Mouse (Mus musculus) limb, embryonic 15.5 days (tissue): ENCODE measurements around the gene Naga. TPM values are rescaled to one million over a fixed set of nuclear protein-coding genes. Genes with fewer than 3 reads are reported as not detected.
A peak's percentile ranks its signal among the peaks of the same experiment; 100 is the strongest.

Experiments used
- ATAC-seq: fragments of 200-750 bp; cut with Nextera tagmentation; 2 replicates; pipeline ENCODE4 v1.8.0; 2017; ENCODE audit warnings: low read depth, moderate TSS enrichment; ENCODE audit not compliant: insufficient number of reproducible peaks, low FRiP score, low TSS enrichment
- H3K27ac ChIP-seq: fragments of 300-500 bp; sonication (generic); 2 replicates; pipeline ENCODE4 v1.5.1; 2015; ENCODE audit warnings: moderate library complexity, mild to moderate bottlenecking, inconsistent platforms
- H3K27me3 ChIP-seq: fragments of 300-500 bp; sonication (generic); 2 replicates; pipeline ENCODE4 v1.6.1; 2015; ENCODE audit warnings: inconsistent platforms
- H3K36me3 ChIP-seq: fragments of 300-500 bp; sonication (generic); 2 replicates; pipeline ENCODE4 v1.6.1; 2015; ENCODE audit warnings: inconsistent platforms
- H3K4me1 ChIP-seq: fragments of 300-500 bp; sonication (generic); 2 replicates; pipeline ENCODE4 v1.6.1; 2015; ENCODE audit warnings: inconsistent platforms
- H3K4me2 ChIP-seq: fragments of 300-500 bp; sonication (generic); 2 replicates; pipeline ENCODE4 v1.6.1; 2015; ENCODE audit warnings: mild to moderate bottlenecking, inconsistent platforms
- H3K4me3 ChIP-seq: fragments of 300-500 bp; sonication (generic); 2 replicates; pipeline ENCODE4 v1.5.1; 2015; ENCODE audit warnings: mild to moderate bottlenecking, inconsistent platforms
- H3K9ac ChIP-seq: fragments of 300-500 bp; sonication (generic); 2 replicates; pipeline ENCODE4 v1.6.1; 2015; ENCODE audit warnings: inconsistent platforms
- H3K9me3 ChIP-seq: fragments of 300-500 bp; sonication (generic); 2 replicates; pipeline ENCODE4 v1.6.1; 2016; ENCODE audit warnings: inconsistent platforms
- WGBS: fragments of 180-500 bp; shearing (Covaris S2); methylation state at CpG from one replicate; pipeline ENCODE4 v1.1.7; 2015; 5-methylcytosine and 5-hydroxymethylcytosine counted together
- polyA plus RNA-seq: library from polyadenylated mRNA; unstranded; fragments of >200 nt; fragmentation: Nextera tagmentation; extraction: Ambion mirVana; gene quantifications from 2 replicates; pipeline ENCODE4 v1.2.1, GENCODE M21; 2015

Naga gene
- polyA plus RNA-seq, 1 experiment from 2014 or later, result 56.6 TPM

DNA sequence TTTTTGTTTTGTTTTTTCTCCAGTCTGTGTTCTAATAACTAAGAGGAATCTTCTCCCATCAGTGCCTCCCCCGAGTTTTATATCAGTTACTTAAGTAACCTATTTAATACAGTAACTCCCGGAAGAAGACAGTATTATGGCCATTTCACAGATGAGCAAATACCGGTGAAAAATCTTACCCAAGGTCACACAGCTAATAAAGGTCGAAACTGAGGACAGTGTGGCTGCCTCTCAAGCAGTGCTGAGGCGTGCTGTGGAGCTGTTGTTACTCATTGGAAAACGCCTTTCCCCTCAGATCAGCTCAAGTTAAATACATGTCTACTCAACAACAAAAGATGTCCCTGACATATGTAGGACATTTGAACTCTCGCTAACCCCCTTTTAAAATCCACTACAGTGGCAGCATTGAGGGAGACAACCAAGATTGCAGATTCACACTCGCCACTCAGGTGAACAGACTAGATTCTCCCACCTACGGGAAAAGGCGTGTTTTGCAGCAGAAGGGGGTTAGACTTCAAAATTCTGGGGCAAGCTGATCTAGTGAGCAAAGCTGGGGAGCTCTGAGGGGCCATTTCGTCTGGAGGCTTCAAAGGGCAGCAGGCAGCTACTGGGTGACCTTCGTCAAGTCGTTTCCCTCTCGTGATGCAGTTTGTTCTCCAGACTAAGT is 14.5 kb upstream of the Naga start:
- no peaks in the 10 kb centered on the region for H3K27me3 ChIP-seq
- H3K9ac ChIP-seq, result peak overlapping the region; percentile 98
- peak overlapping the region; percentile 94 for H3K27ac ChIP-seq
- H3K4me3 ChIP-seq, result peak overlapping the region; percentile 95
- WGBS, result 25% methylated on average over 14 of the region's 14 CpGs
- H3K4me1 ChIP-seq, result peaks cover 19% of the 10 kb centered on the region
- no peaks in the 10 kb centered on the region for H3K9me3 ChIP-seq
- ATAC-seq, result no peak
- peak overlapping the region; percentile 83 for H3K4me2 ChIP-seq
- peaks cover 29% of the 10 kb centered on the region for H3K36me3 ChIP-seq

DNA sequence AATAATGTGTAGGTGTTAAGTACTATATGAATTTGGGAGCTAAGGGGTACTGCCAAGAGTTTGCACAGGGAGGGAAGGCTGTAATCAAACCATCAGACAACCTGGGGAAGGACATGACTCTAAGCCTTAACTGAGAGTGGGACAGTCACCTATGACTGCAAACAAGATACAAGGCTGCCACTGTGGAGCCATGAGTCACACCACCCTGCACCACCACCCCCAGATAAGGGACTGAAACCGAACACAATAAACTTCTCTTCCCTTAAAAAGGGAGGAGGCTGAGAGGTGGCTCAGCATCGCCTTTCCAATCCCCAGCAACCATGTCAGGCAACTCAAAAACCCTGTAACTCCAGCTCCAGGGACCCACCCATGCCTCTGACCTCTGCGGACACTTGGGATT is 12.8 kb upstream of the Naga start:
- whole genome bisulfite sequencing, result 82% methylated on average over 3 of the region's 3 CpGs
- no peak overlapping the region for H3K27ac ChIP-seq
- no peak overlapping the region for H3K4me3 ChIP-seq
- no peaks in the 10 kb centered on the region for H3K9me3 ChIP-seq
- ATAC-seq, result no peak
- peaks cover 35% of the 10 kb centered on the region for H3K36me3 ChIP-seq
- no peak overlapping the region for H3K9ac ChIP-seq
- H3K4me1 ChIP-seq, result peaks cover 33% of the 10 kb centered on the region
- no peaks in the 10 kb centered on the region for H3K27me3 ChIP-seq
- no peak overlapping the region for H3K4me2 ChIP-seq

DNA sequence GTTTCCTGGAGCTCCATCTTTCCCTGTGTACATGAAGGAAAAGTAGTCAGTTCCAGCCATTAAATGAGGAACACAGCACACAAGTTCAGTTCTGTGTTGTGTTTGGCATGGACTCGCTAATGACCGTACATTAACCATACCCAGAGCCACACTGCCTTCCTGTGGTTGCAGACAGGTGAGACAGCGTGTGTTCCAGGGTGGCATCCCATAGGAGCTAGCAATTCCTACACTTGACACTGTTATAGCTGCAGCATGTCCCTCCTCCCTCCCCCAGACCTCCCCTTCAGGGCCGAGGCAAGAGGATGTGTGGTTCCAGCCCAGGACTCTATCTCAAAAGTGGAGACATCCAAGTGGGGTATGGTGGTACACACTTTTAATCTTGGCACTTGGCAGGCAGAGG is 11.6 kb upstream of the Naga start:
- H3K27me3 ChIP-seq, result no peaks in the 10 kb centered on the region
- ATAC-seq, result no peak
- H3K9me3 ChIP-seq, result no peaks in the 10 kb centered on the region
- no peak overlapping the region for H3K4me3 ChIP-seq
- H3K27ac ChIP-seq, result no peak overlapping the region
- WGBS, result 93% methylated on average over 4 of the region's 4 CpGs
- H3K36me3 ChIP-seq, result peaks cover 35% of the 10 kb centered on the region
- no peak overlapping the region for H3K9ac ChIP-seq
- H3K4me1 ChIP-seq, result peaks cover 35% of the 10 kb centered on the region
- H3K4me2 ChIP-seq, result no peak overlapping the region

DNA sequence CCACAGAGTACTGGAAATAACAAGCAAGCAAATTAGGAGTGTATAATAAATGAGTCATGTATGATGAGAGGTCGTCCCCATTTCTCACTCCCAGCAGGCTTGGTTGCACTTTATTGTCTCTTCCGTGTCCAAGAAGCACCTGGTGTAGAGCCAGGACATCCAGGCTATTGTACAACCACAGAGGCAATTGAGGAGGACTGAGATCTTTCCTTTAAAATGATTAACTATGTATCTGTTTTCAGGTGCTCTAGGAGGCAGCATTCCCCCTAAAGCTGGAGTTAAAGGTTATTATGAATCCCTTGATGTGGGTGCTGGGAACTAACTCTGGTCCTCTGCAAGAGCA is 10.2 kb upstream of the Naga start:
- Histone ChIP-seq H3K4me1 (peaks cover 29% of the 10 kb centered on the region), H3K9ac (no peak overlapping the region), H3K27me3 (no peaks in the 10 kb centered on the region), H3K4me3 (no peak overlapping the region), H3K4me2 (no peak overlapping the region), H3K36me3 (peaks cover 35% of the 10 kb centered on the region), H3K9me3 (no peaks in the 10 kb centered on the region), H3K27ac (no peak overlapping the region)
- 87% methylated on average over 2 of the region's 2 CpGs for WGBS
- ATAC-seq, result no peak

DNA sequence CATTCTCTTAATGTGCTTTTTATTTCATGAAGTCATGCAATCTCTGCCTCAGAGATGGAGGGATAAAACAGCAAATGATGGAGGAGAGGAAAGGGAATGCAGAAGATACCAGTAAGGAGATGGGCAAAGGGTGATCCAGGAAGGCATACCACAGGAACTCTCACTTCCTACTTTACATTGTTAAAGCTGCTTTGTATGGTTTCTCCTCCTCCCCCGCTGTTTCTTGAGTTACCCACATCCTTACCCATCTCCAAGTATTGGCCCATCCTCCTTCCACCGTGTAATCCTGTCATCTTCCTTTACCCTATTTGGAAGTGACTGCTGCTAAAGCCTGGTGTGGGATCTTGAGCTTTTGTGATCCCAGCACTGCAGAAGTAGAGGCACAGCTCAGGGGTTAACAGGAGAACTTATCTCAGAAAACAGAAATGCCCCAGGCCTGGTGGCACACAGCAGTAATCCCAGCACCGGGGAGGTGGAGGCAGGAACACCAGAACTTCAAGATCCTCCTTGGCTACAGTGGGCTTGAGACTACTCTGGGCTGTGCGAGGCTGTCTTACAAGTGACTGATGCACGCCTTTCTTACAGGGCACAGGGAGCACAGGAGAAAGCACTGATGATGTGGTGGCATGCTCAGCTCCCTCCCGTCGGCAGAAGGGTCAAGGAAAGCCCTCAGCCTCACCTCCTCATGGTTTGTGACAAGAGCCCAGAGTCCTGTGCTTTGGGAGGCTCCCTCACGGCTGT is 9.7 kb upstream of the Naga start:
- Histone ChIP-seq H3K27ac (no peak overlapping the region), H3K36me3 (peaks cover 41% of the 10 kb centered on the region), H3K27me3 (no peaks in the 10 kb centered on the region), H3K4me1 (peaks cover 31% of the 10 kb centered on the region), H3K4me3 (no peak overlapping the region), H3K9me3 (no peaks in the 10 kb centered on the region), H3K9ac (no peak overlapping the region), H3K4me2 (no peak overlapping the region)
- WGBS, result 88% methylated on average over 8 of the region's 8 CpGs
- no peak for ATAC-seq

DNA sequence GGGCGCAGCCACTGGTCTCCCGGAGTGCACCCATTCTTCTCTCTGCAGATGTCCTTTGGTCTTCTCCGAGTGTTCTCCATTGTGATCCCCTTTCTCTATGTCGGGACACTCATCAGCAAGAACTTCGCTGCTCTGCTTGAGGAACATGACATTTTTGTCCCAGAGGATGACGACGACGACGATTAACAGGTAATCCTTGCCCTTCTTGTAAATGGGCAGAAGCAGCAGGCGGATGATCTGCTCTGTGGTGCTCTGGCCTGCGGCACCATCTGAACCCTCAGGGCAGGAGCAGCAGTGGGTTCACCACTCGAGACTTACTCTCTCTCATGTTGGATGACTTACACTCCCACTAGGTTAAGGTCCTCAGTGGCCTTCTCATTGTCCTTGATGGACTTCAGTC is 9.1 kb upstream of the Naga start:
- H3K4me1 ChIP-seq, result peaks cover 25% of the 10 kb centered on the region
- no peaks in the 10 kb centered on the region for H3K27me3 ChIP-seq
- no peak overlapping the region for H3K27ac ChIP-seq
- no peaks in the 10 kb centered on the region for H3K9me3 ChIP-seq
- H3K9ac ChIP-seq, result no peak overlapping the region
- H3K4me3 ChIP-seq, result no peak overlapping the region
- no peak overlapping the region for H3K4me2 ChIP-seq
- no peak for ATAC-seq
- 95% methylated on average over 12 of the region's 12 CpGs for WGBS
- H3K36me3 ChIP-seq, result peaks cover 44% of the 10 kb centered on the region

DNA sequence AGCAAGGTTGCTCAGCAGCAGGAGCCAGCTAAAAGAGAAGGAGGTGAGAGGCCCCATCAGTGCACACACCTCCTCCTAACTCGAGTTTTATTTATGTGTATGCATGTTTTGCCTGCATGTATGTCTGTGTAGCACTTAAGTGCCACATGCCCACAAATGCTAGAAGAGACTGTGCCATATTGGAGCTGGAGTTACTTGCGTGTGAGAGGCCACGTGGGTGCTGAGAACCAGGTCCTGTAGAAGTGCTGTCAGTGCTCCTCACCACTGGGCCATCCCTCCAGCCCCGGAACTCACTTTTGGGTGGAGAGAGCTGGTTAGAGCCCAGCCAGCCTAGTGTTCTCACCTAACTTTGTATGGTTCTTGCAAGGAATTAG is 8.6 kb upstream of the Naga start:
- Histone ChIP-seq H3K9me3 (no peaks in the 10 kb centered on the region), H3K4me2 (peak overlapping the region; percentile 81), H3K27me3 (no peaks in the 10 kb centered on the region), H3K4me1 (peaks cover 26% of the 10 kb centered on the region), H3K27ac (peak overlapping the region; percentile 95; the same call in 1 of the 2 replicates), H3K4me3 (peak overlapping the region; percentile 77), H3K9ac (no peak overlapping the region), H3K36me3 (peaks cover 44% of the 10 kb centered on the region)
- 73% methylated on average over 4 of the region's 4 CpGs for WGBS
- ATAC-seq, result no peak

DNA sequence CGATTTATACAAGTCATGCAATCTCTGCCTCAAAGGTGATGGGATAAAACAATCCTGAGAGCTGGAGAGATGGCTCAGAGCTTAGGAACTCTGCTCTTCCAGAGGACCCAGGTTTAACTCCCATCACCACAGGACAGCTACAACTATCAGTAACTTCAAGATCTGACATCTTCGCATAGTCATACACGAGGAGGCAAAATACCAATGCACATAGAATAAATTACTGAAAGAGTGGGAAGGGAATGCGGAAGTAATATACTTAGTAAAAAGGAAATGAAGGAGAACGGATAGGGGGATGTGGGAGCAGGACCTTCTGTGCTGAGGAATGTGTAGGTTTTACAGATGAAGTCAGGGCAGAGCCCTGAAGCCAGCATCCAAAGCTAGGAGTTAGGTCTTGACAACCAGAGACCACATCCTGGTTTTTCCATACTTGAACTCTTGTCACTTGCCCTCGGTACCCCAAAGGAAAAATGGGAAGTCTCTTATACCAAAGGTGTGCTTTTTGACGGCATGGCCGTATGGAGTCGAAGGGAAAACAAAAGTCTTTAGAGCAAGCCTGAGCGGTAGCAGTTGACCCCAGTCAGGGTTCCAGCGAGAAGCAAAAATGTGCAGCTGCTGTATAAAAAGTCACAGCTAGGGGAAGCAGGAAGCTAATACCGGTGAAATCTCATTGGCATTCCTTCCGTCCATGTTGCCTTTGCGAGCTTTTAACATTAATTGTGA is 8.0 kb upstream of the Naga start:
- WGBS, result 49% methylated on average over 14 of the region's 14 CpGs
- peak overlapping the region; percentile 81 for H3K4me2 ChIP-seq
- ATAC-seq, result no peak
- peaks cover 44% of the 10 kb centered on the region for H3K36me3 ChIP-seq
- no peaks in the 10 kb centered on the region for H3K9me3 ChIP-seq
- peaks cover 32% of the 10 kb centered on the region for H3K4me1 ChIP-seq
- peak overlapping the region; percentile 77 for H3K4me3 ChIP-seq
- H3K27ac ChIP-seq, result peak overlapping the region; percentile 95
- H3K27me3 ChIP-seq, result no peaks in the 10 kb centered on the region
- H3K9ac ChIP-seq, result peak overlapping the region; percentile 45

DNA sequence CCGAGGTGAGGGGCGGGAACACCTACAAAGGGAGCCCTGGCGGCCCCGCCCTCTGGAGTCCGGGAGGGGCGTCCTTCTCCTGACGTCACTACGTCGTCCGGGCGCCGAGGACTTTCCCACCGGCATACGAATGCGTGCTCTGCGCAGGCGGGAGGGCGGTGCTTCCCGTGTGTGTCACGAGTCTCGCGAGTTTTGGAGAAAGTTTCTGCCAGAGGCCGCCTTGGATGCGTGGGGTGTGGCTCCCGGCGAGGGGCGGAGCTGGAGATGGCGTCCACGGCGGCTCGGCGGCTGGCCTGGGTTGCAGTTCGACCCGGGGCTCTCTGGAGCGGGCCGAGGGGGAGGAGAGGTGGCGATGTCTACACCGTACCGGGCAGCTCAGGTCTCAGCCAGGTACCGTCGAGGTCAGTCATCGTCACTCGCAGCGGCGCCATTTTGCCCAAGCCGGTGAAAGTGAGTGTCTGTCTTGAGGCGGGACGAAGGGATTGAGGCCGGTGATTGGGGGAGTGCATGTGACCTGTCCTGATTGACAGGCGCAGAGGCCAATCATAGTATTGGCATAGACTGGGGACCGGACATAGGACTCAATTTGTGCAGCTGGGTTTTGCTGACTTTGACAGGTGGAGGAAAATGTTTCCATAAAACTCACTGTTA is 7.2 kb upstream of the Naga start:
- under 1% methylated on average over 51 of the region's 51 CpGs for WGBS
- peaks cover 37% of the 10 kb centered on the region for H3K4me1 ChIP-seq
- no peaks in the 10 kb centered on the region for H3K27me3 ChIP-seq
- H3K36me3 ChIP-seq, result peaks cover 42% of the 10 kb centered on the region
- peak overlapping the region; percentile 77 for H3K4me3 ChIP-seq
- H3K9ac ChIP-seq, result peak overlapping the region; percentile 76; the same call in 1 of the 2 replicates
- H3K4me2 ChIP-seq, result peak overlapping the region; percentile 81
- H3K9me3 ChIP-seq, result no peaks in the 10 kb centered on the region
- H3K27ac ChIP-seq, result peak overlapping the region; percentile 95
- peak; percentile 96 for ATAC-seq

DNA sequence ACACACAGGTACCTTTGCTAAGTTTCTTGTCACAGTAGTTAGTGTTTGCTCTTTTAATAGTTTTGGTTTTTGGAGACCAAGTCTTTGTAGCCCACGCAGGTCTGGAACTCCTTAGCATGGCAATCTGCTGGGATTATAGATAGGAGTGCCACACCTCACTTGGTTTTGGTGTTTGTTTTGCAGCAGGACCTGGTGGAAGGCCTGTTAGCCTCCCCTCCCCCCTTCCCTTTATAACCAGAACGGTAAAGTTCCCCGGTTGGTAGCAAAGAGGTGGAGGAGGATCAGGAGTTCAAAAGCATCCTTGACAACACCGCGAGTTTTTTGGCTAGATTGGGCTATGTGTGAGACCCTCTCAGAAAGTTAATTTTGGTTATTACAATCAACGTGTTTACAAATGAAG is 6.2 kb upstream of the Naga start:
- H3K4me3 ChIP-seq, result no peak overlapping the region
- no peak for ATAC-seq
- no peak overlapping the region for H3K9ac ChIP-seq
- peaks cover 44% of the 10 kb centered on the region for H3K4me1 ChIP-seq
- H3K9me3 ChIP-seq, result no peaks in the 10 kb centered on the region
- no peaks in the 10 kb centered on the region for H3K27me3 ChIP-seq
- 91% methylated on average over 6 of the region's 6 CpGs for WGBS
- peak overlapping the region; percentile 55; the same call in 1 of the 2 replicates for H3K27ac ChIP-seq
- peaks cover 33% of the 10 kb centered on the region for H3K36me3 ChIP-seq
- no peak overlapping the region for H3K4me2 ChIP-seq

DNA sequence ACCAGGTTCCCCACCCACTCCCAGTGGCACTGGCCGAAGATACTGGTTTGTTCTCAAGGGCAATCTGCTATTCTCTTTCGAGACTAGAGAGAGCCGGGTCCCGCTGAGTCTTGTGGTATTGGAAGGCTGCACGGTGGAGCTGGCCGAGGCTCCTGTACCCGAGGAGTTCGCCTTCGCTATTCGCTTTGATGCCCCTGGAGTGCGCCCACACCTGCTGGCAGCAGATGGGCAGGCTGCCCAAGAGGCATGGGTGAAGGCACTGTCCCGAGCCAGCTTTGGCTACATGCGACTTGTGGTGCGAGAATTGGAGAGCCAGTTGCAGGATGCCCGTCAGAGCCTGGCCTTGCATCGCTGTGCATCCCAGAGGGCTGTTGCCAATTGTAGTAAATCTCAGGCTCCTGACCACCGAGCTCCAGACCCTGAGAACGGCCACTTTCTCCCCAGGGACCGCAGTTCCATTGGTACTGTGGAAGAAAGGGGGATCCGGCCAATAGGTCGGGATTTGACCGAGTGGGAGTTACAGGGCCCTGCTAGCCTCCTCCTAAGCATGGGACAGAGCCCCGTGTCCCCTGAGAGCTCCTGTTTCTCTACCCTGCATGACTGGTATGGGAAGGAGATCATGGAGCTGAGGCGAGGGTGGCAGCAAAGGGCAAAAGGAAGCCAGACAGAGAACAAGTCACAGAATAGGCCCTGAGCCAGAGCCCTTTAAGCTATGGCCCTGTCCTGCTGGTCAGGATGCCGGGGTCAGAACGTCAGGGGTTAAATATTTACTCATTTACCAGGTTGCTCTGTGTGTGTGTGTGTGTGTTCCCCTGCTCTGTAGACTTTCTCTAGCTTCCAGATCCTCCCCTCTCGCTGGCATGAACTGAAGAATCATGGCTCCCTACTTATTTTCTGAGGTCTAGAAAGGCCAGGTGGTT is 4.9 kb upstream of the Naga start:
- H3K4me1 ChIP-seq, result peaks cover 47% of the 10 kb centered on the region
- H3K27me3 ChIP-seq, result no peaks in the 10 kb centered on the region
- H3K9me3 ChIP-seq, result no peaks in the 10 kb centered on the region
- H3K4me2 ChIP-seq, result no peak overlapping the region
- no peak overlapping the region for H3K27ac ChIP-seq
- 89% methylated on average over 27 of the region's 27 CpGs for WGBS
- ATAC-seq, result no peak
- no peak overlapping the region for H3K4me3 ChIP-seq
- H3K36me3 ChIP-seq, result peaks cover 19% of the 10 kb centered on the region
- H3K9ac ChIP-seq, result no peak overlapping the region
